Mouse (Mus musculus): ENCODE measurements at regions not wholly inside any gene's neighbourhood (a gene's known extent, or its start where the extent isn't known, plus 50 kb on each side); places are given as distances from the start of the nearest gene placed in this dataset. TPM values are rescaled to one million over a fixed set of nuclear protein-coding genes. Genes with fewer than 3 reads are reported as not detected.
A peak's percentile ranks its signal among the peaks of the same experiment; 100 is the strongest.

GRCm38 (mm10) chr10:91959734-91960492, 762.3 kb downstream of the Nedd1 start:
- no peak for DNase-seq (ENCODE audit: low spot score)

- DNase-seq (ENCODE audit: low spot score), result no peak
Measured at GRCm38 (mm10) chr10:91953078-91953477, 769.1 kb downstream of the Nedd1 start.

GRCm38 (mm10) chr10:91923626-91924025, 742.5 kb upstream of the Tmpo start:
- DNase-seq (ENCODE audit: low spot score), result no peak

DNA sequence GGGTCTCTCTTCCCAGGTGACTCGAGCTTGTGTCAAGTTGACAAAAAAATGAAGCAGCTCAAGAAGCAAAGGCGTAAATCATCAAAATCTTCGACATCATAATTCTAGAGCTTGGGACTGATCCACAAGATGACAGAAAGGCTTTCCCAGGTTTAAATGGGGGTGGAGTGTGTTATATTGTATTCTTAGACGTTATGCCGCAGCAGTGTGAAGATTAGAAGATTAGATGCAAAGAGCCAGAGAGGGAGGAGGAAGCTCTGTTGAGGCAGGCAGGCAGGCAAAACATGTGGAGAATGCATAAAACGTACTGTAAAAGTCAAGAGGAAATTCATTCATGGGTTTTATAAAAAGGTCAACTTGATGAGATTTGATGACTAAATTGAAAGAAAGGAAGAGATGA, 708.7 kb upstream of the Tmpo start:
- DNase-seq (ENCODE audit: low spot score), result no peak

- DNase-seq (ENCODE audit: low spot score), result no peak
Measured at GRCm38 (mm10) chr10:91888537-91888936, 707.4 kb upstream of the Tmpo start.

GRCm38 (mm10) chr10:91883155-91883554, 702.0 kb upstream of the Tmpo start:
- peak; percentile 6 for DNase-seq (ENCODE audit: low spot score)

DNA sequence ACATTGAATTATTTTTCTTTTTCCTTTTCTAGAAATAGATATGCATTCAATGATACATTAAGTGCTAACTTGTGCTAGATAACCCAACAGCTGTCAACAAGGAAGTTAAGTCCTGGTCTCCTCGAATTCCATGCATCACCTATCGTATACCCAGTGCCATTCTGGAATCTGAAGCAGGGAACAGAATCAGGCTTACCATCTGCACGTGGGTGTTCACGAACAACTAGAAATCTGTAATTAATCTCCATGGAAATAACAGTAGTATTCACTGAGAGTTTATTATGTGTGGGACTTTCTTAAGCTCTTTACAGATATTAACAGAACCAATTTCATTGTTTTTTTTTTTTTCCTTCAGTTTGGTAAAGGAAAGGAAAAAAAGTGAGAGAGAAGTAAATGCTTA, 701.4 kb upstream of the Tmpo start:
- DNase-seq (ENCODE audit: low spot score), result no peak

GRCm38 (mm10) chr10:91881521-91882228, 700.6 kb upstream of the Tmpo start:
- DNase-seq (ENCODE audit: low spot score), result no peak

GRCm38 (mm10) chr10:91875450-91875849, 694.3 kb upstream of the Tmpo start:
- DNase-seq (ENCODE audit: low spot score), result no peak

DNA sequence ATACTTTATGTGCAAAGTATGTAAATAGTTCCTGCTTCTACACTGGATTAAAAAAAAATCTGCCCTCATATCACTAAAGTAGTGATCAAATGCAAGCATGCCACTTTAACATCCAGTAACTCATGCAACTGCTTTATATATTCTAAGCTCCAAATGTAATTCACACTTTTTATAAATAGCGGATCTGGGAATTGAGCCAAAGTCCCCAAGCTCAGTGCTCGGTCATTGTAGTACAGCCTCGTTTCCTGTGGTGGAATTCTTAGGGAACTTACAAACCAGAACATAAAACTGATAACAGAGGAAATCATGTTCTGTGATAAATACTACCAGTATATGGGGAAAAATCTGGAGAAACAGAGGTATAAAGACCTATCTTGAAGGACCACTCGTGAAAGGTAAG, 690.1 kb upstream of the Tmpo start:
- no peak for DNase-seq (ENCODE audit: low spot score)

- DNase-seq (ENCODE audit: low spot score), result no peak
Measured at GRCm38 (mm10) chr10:91858711-91859595, 677.8 kb upstream of the Tmpo start.

- DNase-seq (ENCODE audit: low spot score), result no peak
Measured at GRCm38 (mm10) chr10:91827074-91827473, 646.0 kb upstream of the Tmpo start.

- no peak for DNase-seq (ENCODE audit: low spot score)
Measured at GRCm38 (mm10) chr10:91823499-91823898, 642.4 kb upstream of the Tmpo start.

DNA sequence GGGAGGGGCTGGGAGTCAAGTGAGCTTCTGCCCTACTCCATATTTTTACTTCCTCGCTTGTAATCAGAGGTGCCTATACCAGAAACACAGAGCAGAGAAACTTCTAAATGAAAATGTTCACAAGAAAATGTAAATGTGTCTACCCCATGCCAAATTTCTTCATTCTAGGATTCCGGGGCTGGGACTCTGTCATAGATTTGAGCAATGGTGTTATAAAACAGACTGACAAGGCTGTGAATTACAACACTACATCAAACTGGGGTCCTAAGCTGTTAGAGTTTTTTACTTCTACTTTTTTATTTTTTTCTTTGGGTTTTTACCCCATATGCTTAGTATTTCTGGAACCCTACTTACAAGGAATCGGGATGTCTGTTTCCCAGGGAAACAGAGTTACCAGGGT, 623.8 kb upstream of the Tmpo start:
- DNase-seq (ENCODE audit: low spot score), result no peak

MicroRNA genes in the stretch of these regions (microRNA counts, 519-probe panel; counts per million panel counts)
- microRNA mmu-miR-135a, result 5,077 counts per million, percentile 84 among the panel's probes with 10 or more counts

Small RNA genes in the stretch of these regions (microRNA-seq; reads per million reads assigned to microRNA genes)
- gene Gm22582 (ENCODE audit: borderline number of aligned reads) (not detected), gene Mir1251 (ENCODE audit: borderline number of aligned reads) (2.5 reads per million), gene Mir135a-2 (ENCODE audit: borderline number of aligned reads) (2.1 reads per million)
